Mouse (Mus musculus): ENCODE results near the gene Enox2.
A peak's percentile ranks its signal among the peaks of the same experiment; 100 is the strongest.
"Not testable (repeated sequence)": the region's sequence is repeated elsewhere in the genome, so short reads cannot be mapped to it uniquely, and the experiment has no call there.

The Enox2 gene

GRCm38 (mm10) chrX:49287700-49288563 lies at the start of gene Enox2:
Gene Enox2 (minus strand): TSS chrX:49288259.
- peak; percentile 81 to 91 for DNase-seq (ENCODE audit: low spot score in 2 of 2)

- no peak for DNase-seq (ENCODE audit: low spot score in 2 of 2)
Measured at GRCm38 (mm10) chrX:49309496-49309895, 21.4 kb upstream of the Enox2 start.

- DNase-seq (ENCODE audit: low spot score in 2 of 2): no peak
Measured at GRCm38 (mm10) chrX:49306659-49307058, 18.6 kb upstream of the Enox2 start.

DNA sequence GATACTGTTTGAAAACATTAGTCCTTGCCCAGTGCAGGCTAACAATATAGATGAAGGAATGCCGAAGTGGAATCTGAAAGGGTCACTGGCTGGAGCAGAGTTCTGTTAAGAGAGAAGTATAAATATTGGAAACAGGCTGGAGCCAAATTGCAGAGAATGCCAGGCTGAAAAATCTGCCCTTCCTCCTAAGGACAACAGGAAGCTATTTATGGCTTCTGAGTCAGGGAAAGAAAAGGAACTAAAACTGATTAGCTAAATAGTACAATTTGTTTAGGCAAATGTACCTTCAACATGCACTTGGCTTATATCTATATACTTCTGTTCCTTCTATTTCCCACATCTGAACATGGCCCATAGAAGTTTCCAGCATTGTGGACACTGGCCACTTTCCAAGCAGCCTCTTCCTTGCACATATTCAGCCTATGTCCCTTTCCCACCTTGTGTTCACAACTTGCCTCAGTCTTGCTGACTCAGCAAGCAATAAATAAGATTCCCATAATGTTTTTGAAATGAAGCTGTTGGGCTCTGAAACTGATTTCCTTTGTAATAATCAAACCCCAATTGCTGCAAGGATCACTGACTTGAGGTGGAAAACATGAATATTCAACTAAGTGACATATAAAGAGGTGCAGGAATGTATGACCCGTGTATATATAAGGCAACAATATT lies 8.0 kb downstream of the Enox2 start:
- DNase-seq (ENCODE audit: low spot score in 2 of 2): no peak

DNA sequence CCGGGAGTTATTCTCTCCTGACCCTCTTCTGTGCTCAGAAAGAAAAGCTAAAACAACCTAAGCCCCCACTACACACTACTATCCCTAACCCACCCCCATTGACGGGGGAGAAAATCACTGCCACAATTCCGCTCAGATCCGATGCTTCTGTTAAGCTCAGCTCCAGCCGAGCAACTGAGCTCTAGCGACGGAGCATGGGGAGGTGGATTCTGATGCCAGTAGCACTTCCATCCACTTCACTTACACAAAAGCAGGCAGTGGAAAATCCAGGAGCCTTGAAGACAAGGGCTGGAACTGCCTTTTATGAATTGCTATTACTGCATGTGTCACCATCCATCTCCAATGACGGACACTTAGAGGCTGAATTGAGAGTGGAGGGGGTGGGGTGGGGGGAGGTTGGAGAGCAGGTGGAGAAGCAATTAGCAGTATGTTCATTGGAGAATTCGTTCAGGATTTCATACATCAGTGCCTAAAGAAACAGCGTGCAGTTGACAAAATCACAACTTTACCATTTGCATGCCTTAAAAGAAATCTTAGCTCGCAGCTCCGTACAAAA lies 14.5 kb downstream of the Enox2 start:
- no peak for DNase-seq (ENCODE audit: low spot score in 2 of 2)

DNA sequence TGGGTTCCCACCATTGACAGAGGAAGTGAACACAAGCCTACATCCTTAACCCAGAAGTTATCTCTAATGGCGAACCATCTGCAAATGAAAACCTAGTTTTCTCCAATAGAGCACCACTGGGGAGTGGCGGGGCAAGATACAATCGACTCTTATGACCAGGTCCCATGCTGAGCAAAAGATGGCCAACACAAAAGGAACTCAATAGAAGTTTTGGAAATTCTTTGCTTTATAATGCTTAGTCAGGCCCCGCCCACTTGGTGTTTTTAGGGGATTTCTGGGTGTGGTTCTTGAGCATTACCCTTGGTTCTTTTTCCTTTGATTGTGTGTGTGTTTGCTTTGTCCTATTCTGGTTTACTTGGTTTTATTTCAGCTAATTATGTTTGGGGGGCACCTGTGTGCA lies 37.2 kb downstream of the Enox2 start:
- no peak for DNase-seq (ENCODE audit: low spot score in 2 of 2)

GRCm38 (mm10) chrX:49225792-49226426 lies 62.1 kb downstream of the Enox2 start:
- DNase-seq (ENCODE audit: low spot score in 2 of 2): no peak

DNA sequence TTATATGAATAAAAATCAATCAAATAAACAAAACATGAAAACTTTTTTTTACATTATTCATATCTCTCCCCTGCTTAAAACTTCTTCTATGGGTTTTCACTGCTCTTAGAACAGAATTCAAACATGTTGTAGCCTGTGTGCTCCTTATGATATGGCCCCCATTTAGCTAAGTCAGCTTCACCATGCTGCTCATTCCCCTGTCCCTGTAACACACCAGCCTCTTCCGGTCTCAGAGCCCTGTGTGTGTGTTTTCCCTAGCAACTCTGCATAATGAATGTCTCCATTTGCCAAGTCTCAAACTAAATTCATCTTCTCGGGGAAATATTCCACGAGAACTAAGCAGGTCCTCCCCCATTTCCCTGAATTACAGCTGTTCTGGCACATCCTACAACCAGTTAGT lies 71.6 kb downstream of the Enox2 start:
- DNase-seq (ENCODE audit: low spot score in 2 of 2): no peak

- no peak for DNase-seq (ENCODE audit: low spot score in 2 of 2)
Measured at GRCm38 (mm10) chrX:49196386-49196785, 91.7 kb downstream of the Enox2 start.

DNA sequence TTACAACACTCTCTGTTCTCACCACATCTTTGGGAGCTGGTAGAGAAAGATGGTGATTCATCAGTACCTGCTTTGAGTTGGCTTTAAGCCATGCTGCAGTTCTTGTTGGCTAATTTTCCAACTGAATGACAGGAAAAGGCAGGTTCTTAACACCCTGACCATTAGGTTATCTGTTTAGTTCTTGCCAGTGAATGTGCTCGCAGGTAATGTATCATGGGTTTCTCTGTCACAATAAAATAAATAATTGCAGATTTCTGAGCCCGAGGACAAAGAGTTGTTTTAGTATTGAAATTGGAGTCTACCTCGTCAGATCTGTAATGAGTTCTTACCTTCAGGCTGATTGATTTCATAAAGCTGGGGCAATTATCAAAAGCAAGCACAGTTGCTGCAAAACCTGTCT lies 106.9 kb downstream of the Enox2 start:
- no peak for DNase-seq (ENCODE audit: low spot score in 2 of 2)

DNA sequence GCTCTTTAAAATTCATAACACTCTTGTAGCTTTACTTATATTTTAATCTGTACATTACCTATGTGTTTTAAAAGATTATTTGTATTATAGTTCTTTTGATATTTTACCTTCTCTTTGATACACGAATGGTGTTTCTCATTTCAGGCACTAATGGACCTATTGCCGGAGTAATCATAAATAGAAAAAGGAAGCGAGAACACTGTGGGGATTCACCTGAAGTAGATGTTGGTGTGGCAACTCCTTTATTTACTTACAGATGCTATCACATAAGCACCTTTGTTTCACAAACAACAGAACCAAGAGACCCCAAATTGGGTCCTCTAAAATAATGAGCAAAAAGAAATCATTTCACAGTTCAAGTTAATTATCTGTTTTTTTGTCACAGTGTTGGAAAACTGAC lies 109.4 kb downstream of the Enox2 start:
- DNase-seq (ENCODE audit: low spot score in 2 of 2): no peak

- no peak for DNase-seq (ENCODE audit: low spot score in 2 of 2)
Measured at GRCm38 (mm10) chrX:49154280-49154679, 133.8 kb downstream of the Enox2 start.

DNA sequence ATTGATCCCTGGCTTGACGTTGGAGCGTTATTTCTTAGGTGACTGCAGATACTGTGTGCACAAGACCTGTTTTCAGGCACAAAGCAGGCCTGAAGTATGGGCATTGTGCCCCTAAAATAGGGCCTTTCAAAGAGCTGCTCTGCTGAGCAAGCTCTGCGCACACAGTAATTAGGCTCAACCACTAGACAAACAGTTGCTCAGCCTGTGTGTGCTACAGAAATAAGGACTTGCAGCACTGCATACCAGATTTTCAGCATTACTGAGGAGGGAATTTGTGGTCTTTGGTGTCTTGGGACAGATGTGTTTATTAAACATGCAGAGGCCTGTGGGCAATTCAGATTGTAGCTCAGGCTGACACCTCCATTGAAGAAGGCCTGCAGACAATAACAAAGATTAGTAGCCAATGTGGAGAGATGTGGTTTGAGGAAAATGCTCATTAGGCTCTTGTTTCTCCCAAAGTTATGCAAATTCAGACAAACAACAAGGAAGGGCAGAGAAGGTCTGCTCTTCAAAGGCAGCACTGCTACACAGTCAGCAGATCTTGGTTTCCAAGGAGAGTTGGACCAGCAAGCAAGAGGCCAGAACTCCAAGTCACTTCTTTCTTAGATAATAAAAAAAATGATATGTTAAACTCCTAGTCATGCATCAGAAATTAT lies 163.2 kb downstream of the Enox2 start:
- no peak for DNase-seq (ENCODE audit: low spot score in 2 of 2)

GRCm38 (mm10) chrX:49116465-49116864 lies 171.6 kb downstream of the Enox2 start:
- DNase-seq (ENCODE audit: low spot score in 2 of 2): no peak

- DNase-seq (ENCODE audit: low spot score in 2 of 2): no peak
Measured at GRCm38 (mm10) chrX:49112412-49112811, 175.6 kb downstream of the Enox2 start.

DNA sequence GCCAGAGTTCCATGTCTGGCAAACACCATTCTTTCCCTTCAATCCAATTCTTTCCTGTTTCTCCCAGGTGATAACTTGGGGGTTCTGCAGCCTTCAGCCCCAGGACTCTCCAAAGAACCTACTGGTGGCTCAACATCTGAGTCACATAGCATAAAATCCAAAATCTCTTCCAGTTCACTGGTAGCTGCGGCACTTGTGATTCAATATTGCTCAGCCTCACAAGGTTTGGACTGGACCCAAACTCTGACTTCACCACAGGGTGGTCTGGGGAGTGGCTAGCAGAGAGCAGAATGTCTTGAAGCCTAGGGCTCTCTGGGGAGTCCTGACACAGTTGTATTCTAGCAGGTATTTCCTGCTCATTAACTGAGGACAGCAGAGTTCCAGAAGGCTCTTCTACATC lies 187.5 kb downstream of the Enox2 start:
- not testable (repeated sequence) for DNase-seq (ENCODE audit: low spot score in 2 of 2)

DNA sequence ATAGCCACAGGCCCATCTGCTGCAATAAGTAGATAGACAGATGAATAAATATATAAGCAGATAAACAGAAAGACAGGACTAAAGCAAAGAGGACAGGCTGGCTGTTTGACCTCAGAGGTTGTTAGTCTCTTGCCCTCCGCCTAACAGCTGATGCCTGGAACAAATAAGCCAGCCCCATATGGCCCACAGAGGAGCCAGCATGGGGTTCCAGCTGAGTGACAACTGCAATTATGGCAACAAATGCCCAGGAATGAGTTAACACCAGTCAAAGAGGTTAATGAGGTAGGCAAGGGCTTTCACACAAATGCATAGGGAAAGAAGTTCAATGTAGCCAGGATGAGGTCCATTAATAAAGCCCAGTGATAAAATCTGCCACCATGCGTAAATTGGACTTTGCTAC lies 191.8 kb downstream of the Enox2 start:
- DNase-seq (ENCODE audit: low spot score in 2 of 2): no peak

DNA sequence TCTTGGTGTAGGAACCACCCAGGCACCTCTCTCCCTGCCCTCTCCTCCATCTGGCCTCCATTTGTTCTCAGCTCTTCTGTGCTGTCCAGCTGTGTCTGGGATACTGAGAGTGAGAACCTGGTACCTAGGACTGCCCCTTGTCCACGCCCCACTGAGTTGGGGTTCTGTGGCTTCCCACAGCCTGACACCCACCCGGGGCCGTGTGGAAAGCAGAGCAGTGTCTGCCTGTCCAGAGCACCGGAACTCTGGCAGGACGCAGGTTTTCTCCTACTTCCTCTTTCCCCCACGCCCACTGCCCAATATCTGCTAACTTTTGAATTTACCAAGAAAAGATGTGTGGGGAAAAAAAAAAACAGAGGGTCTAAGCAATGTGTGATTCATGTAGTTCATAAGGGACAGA lies 213.0 kb downstream of the Enox2 start:
- no peak for DNase-seq (ENCODE audit: low spot score in 2 of 2)

GRCm38 (mm10) chrX:49073563-49073962 lies 214.5 kb downstream of the Enox2 start:
- DNase-seq (ENCODE audit: low spot score in 2 of 2): no peak

DNA sequence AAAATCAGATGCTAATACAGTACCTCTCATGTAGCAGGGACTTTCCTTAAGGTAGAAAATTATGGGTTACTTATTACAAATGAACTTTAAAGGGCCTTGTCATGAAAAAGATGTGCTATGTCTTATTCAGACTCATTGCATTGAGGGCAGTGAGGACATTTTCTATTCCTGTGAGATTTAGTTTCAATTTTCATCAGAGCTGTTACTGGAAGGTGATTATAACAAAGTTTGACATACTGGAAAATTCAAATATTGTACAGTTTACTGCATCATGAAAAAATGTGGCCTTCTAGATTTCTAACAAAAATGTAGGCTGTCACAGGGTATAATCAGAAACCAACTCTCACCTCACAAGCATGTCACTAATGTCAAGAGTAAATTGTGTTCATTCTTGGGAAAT lies 242.9 kb downstream of the Enox2 start:
- DNase-seq (ENCODE audit: low spot score in 2 of 2): no peak

DNA sequence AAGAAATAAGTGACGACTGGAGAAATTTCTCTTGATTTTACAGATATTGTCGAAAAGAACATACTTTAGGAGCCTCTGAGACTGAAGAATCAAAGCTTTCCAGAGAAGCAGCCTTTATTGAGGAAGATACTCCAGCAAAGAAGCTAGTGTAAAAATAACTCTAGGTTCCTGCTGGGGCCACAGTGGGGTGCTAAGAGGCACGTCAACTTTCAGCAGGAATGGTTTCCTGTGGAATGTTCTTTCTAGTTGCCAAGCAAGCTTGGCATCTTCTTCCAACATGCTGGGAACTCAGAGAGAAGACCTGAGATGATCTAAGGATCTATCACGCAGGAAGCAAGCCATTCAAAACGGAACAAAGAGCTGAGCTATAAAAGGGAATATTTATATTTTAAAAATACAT lies 278.3 kb downstream of the Enox2 start:
- no peak for DNase-seq (ENCODE audit: low spot score in 2 of 2)

- peak in 1 of 2 experiments; percentile 20 for DNase-seq (ENCODE audit: low spot score in 2 of 2)
Measured at GRCm38 (mm10) chrX:49005655-49006054, 282.4 kb downstream of the Enox2 start.

Measured in right cerebral cortex, postnatal 36 days (tissue).